Mouse (Mus musculus) thymus, adult 2 months (tissue): ENCODE results near the gene Trip11.

ENCODE experiments used
- CTCF ChIP-seq: fragments of 200-500 bp; IDR thresholded peaks from 2 replicates; pipeline ENCODE4 v1.5.1; 2012; ENCODE audit warnings: mild to moderate bottlenecking, control low read depth, low read length, moderate library complexity, borderline replicate concordance; ENCODE audit not compliant: control insufficient read depth, poor library complexity, insufficient read depth; ENCODE audit errors: extremely low read depth
- POLR2A ChIP-seq: fragments of 200-500 bp; IDR thresholded peaks from 2 replicates; pipeline ENCODE4 v1.6.1; 2012; ENCODE audit warnings: mild to moderate bottlenecking, low read length, control low read depth, moderate library complexity; ENCODE audit not compliant: control insufficient read depth, poor library complexity, insufficient read depth; ENCODE audit errors: extremely low read depth

GRCm38 (mm10) chr12:101801051-101801450 is 112.0 kb downstream of the Trip11 start:
- no peak for TF ChIP-seq CTCF
- no peak for TF ChIP-seq POLR2A
